Mouse (Mus musculus) T-helper 17 cell (primary cell): ENCODE results near the gene Olfr1310.
"Not testable (repeated sequence)": the region's sequence is repeated elsewhere in the genome, so short reads cannot be mapped to it uniquely, and the experiment has no call there.

Experiments
- in situ Hi-C, 2 experiments: fragments of 300-600 bp; cut with MboI, MseI; formaldehyde crosslinking; loops; 1 replicate in 1 of 2; 2 replicates in 1 of 2; pipeline ENCODE4 v1.15.1; 2025; ENCODE audit warnings: high pct_unique_total_duplicates in 2 of 2

Gene Olfr1310

GRCm38 (mm10) chr2:112012608-112013007, at the start of gene Olfr1310:
Olfr1310 (minus strand) TSS chr2:112012708.
- in situ Hi-C loops = loop anchor here in 1 of 2 experiments (10.0 kb wide), 1 partner anchor 428 kb away; no protein-coding TSS in a partner anchor

- in situ Hi-C loops = no loop called here
These were observed 37.6 kb upstream of the Olfr1310 start, which contains the start of gene Olfr1312 for GRCm38 (mm10) chr2:112050138-112050537. Olfr1312 (minus strand) TSS chr2:112050238.

- in situ Hi-C loops = not testable (repeated sequence)
These were observed 14.5 kb upstream of the Olfr1310 start for GRCm38 (mm10) chr2:112026971-112027370.

GRCm38 (mm10) chr2:112024312-112024711, 11.8 kb upstream of the Olfr1310 start, which contains the start of gene Olfr1311:
Olfr1311 (minus strand) TSS chr2:112024412.
- in situ Hi-C loops = no loop called here

- in situ Hi-C loops = loop anchor here in 1 of 2 experiments (10.0 kb wide), 1 partner anchor 430 kb away; no protein-coding TSS in a partner anchor
These were observed 2.4 kb upstream of the Olfr1310 start for GRCm38 (mm10) chr2:112014900-112015299.

GRCm38 (mm10) chr2:111990181-111990580, 22.3 kb downstream of the Olfr1310 start, which contains the start of gene Olfr1309:
Olfr1309 (minus strand) TSS chr2:111990281.
- in situ Hi-C loops = no loop called here

GRCm38 (mm10) chr2:111964844-111965243, 47.7 kb downstream of the Olfr1310 start, which contains the start of gene Olfr1308:
Olfr1308 (minus strand) TSS chr2:111964944.
- in situ Hi-C loops = no loop called here
